Mouse (Mus musculus): ENCODE results near the gene Acbd4. TPM values are rescaled to one million over a fixed set of nuclear protein-coding genes. Genes with fewer than 3 reads are reported as not detected.
A peak's percentile ranks its signal among the peaks of the same experiment; 100 is the strongest.

Gene Acbd4
- polyA plus RNA-seq, 1 experiment = 5.7 TPM

GRCm38 (mm10) chr11:103113771-103114170 lies 12.3 kb downstream of the Acbd4 start:
- TF ChIP-seq POLR2A (IDR thresholded peaks at IDR 0.05; ENCODE audit: control insufficient read depth, low read depth, low read length) = no peak
- Histone ChIP-seq H3K4me1 (ENCODE audit: control insufficient read depth, insufficient read depth, low read length) (peaks cover 40% of the 10 kb centered on the region), H3K36me3 (ENCODE audit: control insufficient read depth, insufficient read depth, low read length) (no peaks in the 10 kb centered on the region), H3K27me3 (ENCODE audit: control insufficient read depth, insufficient read depth, low read length) (peaks cover 3% of the 10 kb centered on the region; the same call in 1 of the 2 replicates), H3K4me3 (ENCODE audit: control insufficient read depth, low read depth, low read length) (no peak overlapping the region), H3K27ac (ENCODE audit: control insufficient read depth, insufficient read depth, low read depth, low read length) (no peak overlapping the region; the same call in 1 of the 2 replicates)

DNA sequence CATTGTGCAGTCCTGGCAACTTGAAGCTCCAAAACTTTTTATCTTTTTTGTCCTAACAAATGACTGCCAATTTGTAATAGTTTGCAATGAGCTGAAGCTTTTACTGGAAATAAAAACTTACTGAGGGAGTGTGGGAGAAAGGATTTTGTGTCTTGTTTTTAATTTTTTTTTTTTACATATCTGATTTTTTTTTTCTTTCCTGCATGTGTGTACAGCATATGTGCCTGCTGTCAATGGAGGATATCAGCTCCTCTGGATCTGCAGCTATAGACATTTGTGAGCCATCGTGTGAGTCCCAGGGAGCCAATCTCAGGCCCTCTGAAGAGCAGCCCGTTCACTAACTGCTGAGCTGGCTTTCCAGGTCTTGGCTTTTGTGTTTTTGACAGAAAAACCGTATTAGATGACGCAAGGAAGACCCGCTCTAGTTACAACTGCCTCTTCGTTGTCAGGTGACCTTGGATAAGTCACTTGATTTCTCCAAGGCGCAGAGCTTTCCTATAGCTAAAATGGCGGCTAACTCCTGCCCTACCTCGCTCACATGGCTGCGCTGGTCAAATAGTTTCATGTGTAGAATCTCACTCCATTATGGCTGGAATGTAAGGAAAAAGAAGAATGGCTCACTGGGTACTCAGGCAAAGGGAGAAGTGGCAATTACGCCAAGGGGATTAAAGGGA lies 12.9 kb downstream of the Acbd4 start:
- peaks cover 3% of the 10 kb centered on the region; the same call in 1 of the 2 replicates for H3K27me3 ChIP-seq (ENCODE audit: control insufficient read depth, insufficient read depth, low read length)
- TF ChIP-seq CTCF (IDR thresholded peaks at IDR 0.05; ENCODE audit: control insufficient read depth, insufficient read depth, insufficient replicate concordance, low read depth, low read length) = no peak
- TF ChIP-seq POLR2A (IDR thresholded peaks at IDR 0.05; ENCODE audit: control insufficient read depth, low read depth, low read length) = no peak
- peaks cover 40% of the 10 kb centered on the region for H3K4me1 ChIP-seq (ENCODE audit: control insufficient read depth, insufficient read depth, low read length)
- no peaks in the 10 kb centered on the region for H3K36me3 ChIP-seq (ENCODE audit: control insufficient read depth, insufficient read depth, low read length)
- H3K4me3 ChIP-seq (ENCODE audit: control insufficient read depth, low read depth, low read length) = peak overlapping the region; percentile 95
- H3K27ac ChIP-seq (ENCODE audit: control insufficient read depth, insufficient read depth, low read depth, low read length) = peak overlapping the region; percentile 98

GRCm38 (mm10) chr11:103115163-103116007 lies 13.9 kb downstream of the Acbd4 start:
- H3K4me1 ChIP-seq (ENCODE audit: control insufficient read depth, insufficient read depth, low read length) = peaks cover 40% of the 10 kb centered on the region
- H3K27me3 ChIP-seq (ENCODE audit: control insufficient read depth, insufficient read depth, low read length) = peaks cover 3% of the 10 kb centered on the region; the same call in 1 of the 2 replicates
- TF ChIP-seq CTCF (IDR thresholded peaks at IDR 0.05; ENCODE audit: control insufficient read depth, insufficient read depth, insufficient replicate concordance, low read depth, low read length) (no peak), POLR2A (IDR thresholded peaks at IDR 0.05; ENCODE audit: control insufficient read depth, low read depth, low read length) (peak; percentile 72; the same call in 1 of the 2 replicates)
- H3K4me3 ChIP-seq (ENCODE audit: control insufficient read depth, low read depth, low read length) = peak overlapping the region; percentile 97
- no peaks in the 10 kb centered on the region for H3K36me3 ChIP-seq (ENCODE audit: control insufficient read depth, insufficient read depth, low read length)
- H3K27ac ChIP-seq (ENCODE audit: control insufficient read depth, insufficient read depth, low read depth, low read length) = peak overlapping the region; percentile 98

DNA sequence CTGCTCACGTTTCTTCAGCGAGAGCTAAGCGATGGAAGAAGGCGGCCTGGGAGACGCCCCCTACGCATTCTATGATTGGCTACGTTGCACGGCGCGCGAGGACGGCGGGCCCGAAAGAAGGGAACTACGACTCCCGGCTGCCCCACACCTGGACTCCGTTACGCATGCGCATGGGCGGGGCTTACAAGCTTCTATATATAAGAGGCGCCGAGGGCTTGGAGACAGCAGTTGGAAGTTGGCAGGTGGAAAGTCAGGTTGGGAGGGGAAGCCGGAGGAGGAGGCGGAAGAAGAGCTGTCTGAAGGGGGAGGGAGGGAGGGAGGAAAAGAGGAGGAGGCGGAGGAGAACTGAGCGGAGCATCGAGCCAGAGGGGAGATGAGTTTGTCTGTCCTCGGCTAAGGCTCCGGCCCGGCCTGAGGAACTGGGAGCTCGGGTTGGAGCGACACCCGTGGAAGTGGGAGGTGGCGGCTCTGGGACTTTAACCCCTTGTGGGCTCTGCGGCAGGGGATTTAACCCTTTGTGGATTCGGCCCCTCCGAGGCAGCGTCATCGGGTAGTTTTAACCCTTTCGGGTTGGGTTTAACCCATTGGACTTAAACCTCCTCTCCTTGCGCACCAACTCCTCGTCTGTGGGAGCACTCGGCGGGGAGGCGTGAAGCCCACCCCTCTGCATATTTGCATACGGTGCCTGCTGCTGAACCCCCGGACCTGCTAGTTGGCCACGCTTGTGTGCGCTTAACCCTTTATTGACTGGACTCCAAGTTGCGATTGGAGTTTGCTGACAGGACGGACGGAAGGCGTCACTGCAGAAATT lies 14.7 kb downstream of the Acbd4 start, which contains the start of gene Hexim1:
TSS of gene Hexim1 (plus strand) at position 224 of the 811 bp plus-strand sequence.
- Histone ChIP-seq H3K4me3 (ENCODE audit: control insufficient read depth, low read depth, low read length) (peak within 1 kb of the TSS; percentile 97), H3K36me3 (ENCODE audit: control insufficient read depth, insufficient read depth, low read length) (no peaks in the 10 kb centered on the region), H3K27ac (ENCODE audit: control insufficient read depth, insufficient read depth, low read depth, low read length) (peak within 1 kb of the TSS; percentile 98), H3K27me3 (ENCODE audit: control insufficient read depth, insufficient read depth, low read length) (peaks cover 3% of the 10 kb centered on the region; the same call in 1 of the 2 replicates), H3K4me1 (ENCODE audit: control insufficient read depth, insufficient read depth, low read length) (peaks cover 37% of the 10 kb centered on the region)
- TF ChIP-seq POLR2A (IDR thresholded peaks at IDR 0.05; ENCODE audit: control insufficient read depth, low read depth, low read length) (peak; percentile 95), CTCF (IDR thresholded peaks at IDR 0.05; ENCODE audit: control insufficient read depth, insufficient read depth, insufficient replicate concordance, low read depth, low read length) (no peak)

DNA sequence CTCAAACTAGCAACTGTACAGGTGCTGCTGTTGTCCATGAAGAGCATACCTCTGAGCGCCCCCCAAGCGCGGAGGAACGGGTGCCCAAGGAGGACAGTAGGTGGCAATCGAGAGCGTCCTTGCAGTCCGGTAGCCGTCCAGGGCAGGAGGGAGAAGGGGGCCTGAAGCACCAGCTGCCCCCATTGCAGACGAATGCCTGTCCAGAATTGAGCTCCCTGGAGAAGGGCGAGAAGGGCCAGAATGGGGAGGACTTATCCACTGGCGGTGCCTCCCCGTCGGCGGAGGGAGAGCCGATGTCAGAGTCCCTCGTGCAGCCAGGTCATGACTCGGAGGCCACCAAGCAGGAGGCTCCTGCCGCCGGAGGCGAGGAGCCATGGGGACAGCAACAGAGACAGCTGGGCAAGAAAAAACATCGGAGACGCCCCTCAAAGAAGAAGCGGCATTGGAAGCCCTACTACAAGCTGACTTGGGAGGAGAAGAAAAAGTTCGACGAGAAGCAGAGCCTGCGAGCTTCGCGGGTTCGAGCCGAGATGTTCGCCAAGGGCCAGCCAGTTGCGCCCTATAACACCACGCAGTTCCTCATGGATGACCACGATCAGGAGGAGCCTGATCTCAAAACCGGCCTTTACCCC lies 15.6 kb downstream of the Acbd4 start:
- peak; percentile 50; the same call in 1 of the 2 replicates for TF ChIP-seq CTCF (IDR thresholded peaks at IDR 0.05; ENCODE audit: control insufficient read depth, insufficient read depth, insufficient replicate concordance, low read depth, low read length)
- no peak for TF ChIP-seq POLR2A (IDR thresholded peaks at IDR 0.05; ENCODE audit: control insufficient read depth, low read depth, low read length)
- peak overlapping the region; percentile 97 for H3K4me3 ChIP-seq (ENCODE audit: control insufficient read depth, low read depth, low read length)
- peaks cover 2% of the 10 kb centered on the region; the same call in 1 of the 2 replicates for H3K27me3 ChIP-seq (ENCODE audit: control insufficient read depth, insufficient read depth, low read length)
- H3K4me1 ChIP-seq (ENCODE audit: control insufficient read depth, insufficient read depth, low read length) = peaks cover 30% of the 10 kb centered on the region
- no peaks in the 10 kb centered on the region for H3K36me3 ChIP-seq (ENCODE audit: control insufficient read depth, insufficient read depth, low read length)
- peak overlapping the region; percentile 94 for H3K27ac ChIP-seq (ENCODE audit: control insufficient read depth, insufficient read depth, low read depth, low read length)

DNA sequence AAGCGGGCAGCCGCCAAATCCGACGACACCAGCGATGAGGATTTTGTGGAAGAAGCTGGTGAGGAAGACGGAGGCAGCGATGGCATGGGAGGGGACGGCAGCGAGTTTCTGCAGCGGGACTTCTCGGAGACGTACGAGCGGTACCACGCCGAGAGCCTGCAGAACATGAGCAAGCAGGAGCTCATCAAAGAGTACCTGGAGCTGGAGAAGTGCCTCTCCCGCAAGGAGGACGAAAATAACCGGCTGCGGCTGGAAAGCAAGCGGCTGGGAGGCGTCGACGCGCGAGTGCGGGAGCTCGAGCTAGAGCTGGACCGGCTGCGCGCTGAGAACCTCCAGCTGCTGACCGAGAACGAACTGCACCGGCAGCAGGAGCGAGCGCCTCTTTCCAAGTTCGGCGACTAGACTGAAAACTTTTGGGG lies 16.1 kb downstream of the Acbd4 start:
- peaks cover 25% of the 10 kb centered on the region for H3K4me1 ChIP-seq (ENCODE audit: control insufficient read depth, insufficient read depth, low read length)
- no peak for TF ChIP-seq CTCF (IDR thresholded peaks at IDR 0.05; ENCODE audit: control insufficient read depth, insufficient read depth, insufficient replicate concordance, low read depth, low read length)
- TF ChIP-seq POLR2A (IDR thresholded peaks at IDR 0.05; ENCODE audit: control insufficient read depth, low read depth, low read length) = peak; percentile 40; the same call in 1 of the 2 replicates
- peak overlapping the region; percentile 94 for H3K27ac ChIP-seq (ENCODE audit: control insufficient read depth, insufficient read depth, low read depth, low read length)
- no peaks in the 10 kb centered on the region for H3K36me3 ChIP-seq (ENCODE audit: control insufficient read depth, insufficient read depth, low read length)
- no peaks in the 10 kb centered on the region for H3K27me3 ChIP-seq (ENCODE audit: control insufficient read depth, insufficient read depth, low read length)
- peak overlapping the region; percentile 97 for H3K4me3 ChIP-seq (ENCODE audit: control insufficient read depth, low read depth, low read length)
